Mouse (Mus musculus): ENCODE measurements at regions not wholly inside any gene's neighbourhood (a gene's known extent, or its start where the extent isn't known, plus 50 kb on each side); places are given as distances from the start of the nearest gene placed in this dataset.
A peak's percentile ranks its signal among the peaks of the same experiment; 100 is the strongest.
"Not testable (repeated sequence)": the region's sequence is repeated elsewhere in the genome, so short reads cannot be mapped to it uniquely, and the experiment has no call there.

DNA sequence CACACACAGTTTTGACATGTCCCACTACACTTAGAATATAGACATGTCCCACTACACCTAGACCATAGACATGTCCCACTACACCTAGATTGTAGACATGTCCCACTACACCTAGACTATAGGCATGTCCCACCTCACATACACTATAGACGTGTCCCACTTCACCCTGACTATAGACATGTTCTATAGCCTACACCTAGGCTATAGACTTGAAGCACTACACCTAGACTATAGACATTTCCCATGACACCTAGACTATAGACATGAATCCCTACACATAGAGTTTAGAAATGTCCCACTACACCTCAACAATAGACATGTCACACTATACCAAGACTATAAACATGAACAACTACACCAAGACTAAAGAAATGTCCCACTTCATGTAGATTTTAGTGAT is 2580.9 kb downstream of the Gm37988 start:
- Histone ChIP-seq H3K4me1 (replicated peaks; ENCODE audit: control insufficient read depth, insufficient read depth, low read length) (no peaks in the 10 kb centered on the region), H3K27ac (ENCODE audit: low read depth, low read length) (no peak overlapping the region), H3K27me3 (replicated peaks; ENCODE audit: control insufficient read depth, insufficient read depth, low read length) (no peaks in the 10 kb centered on the region), H3K4me3 (ENCODE audit: low read depth, low read length) (no peak overlapping the region), H3K9me3 (ENCODE audit: control insufficient read depth, low read length) (no peaks in the 10 kb centered on the region), H3K36me3 (ENCODE audit: control insufficient read depth, insufficient read depth, low read length) (no peaks in the 10 kb centered on the region), H3K9ac (ENCODE audit: low read depth, low read length) (no peak overlapping the region), H3K4me2 (no peak overlapping the region)
- DNase-seq (ENCODE audit: low spot score) (no peak), ATAC-seq (replicated peaks; ENCODE audit: low FRiP score) (no peak)
- WGBS = 79% methylated on average over 1 of the region's 1 CpGs

DNA sequence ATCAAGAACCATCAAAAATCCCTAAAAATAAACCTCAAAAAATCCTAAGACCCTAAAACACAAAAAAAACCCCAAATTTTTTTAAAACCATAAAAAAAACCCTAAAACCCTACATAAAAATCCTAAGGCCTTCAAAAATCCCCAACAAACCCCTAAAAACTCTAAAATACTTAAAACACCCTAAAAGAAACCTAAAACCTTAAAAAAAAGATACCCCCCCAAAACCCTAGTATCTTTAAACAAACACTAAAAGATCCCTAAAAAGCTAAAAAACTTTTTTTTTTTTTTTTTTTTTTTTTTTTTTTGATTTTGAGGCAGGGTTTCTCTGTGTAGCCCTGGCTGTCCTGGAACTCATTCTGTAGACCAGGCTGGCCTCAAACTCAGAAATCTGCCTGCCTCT is 2585.8 kb downstream of the Gm37988 start:
- H3K4me1 ChIP-seq (replicated peaks; ENCODE audit: control insufficient read depth, insufficient read depth, low read length) = no peaks in the 10 kb centered on the region
- no peak overlapping the region for H3K9ac ChIP-seq (ENCODE audit: low read depth, low read length)
- no peaks in the 10 kb centered on the region for H3K36me3 ChIP-seq (ENCODE audit: control insufficient read depth, insufficient read depth, low read length)
- no peak overlapping the region for H3K4me3 ChIP-seq (ENCODE audit: low read depth, low read length)
- no peak overlapping the region for H3K4me2 ChIP-seq
- DNase-seq (ENCODE audit: low spot score) = no peak
- H3K27me3 ChIP-seq (replicated peaks; ENCODE audit: control insufficient read depth, insufficient read depth, low read length) = no peaks in the 10 kb centered on the region
- H3K27ac ChIP-seq (ENCODE audit: low read depth, low read length) = no peak overlapping the region
- no peaks in the 10 kb centered on the region for H3K9me3 ChIP-seq (ENCODE audit: control insufficient read depth, low read length)
- ATAC-seq (replicated peaks; ENCODE audit: low FRiP score) = no peak

DNA sequence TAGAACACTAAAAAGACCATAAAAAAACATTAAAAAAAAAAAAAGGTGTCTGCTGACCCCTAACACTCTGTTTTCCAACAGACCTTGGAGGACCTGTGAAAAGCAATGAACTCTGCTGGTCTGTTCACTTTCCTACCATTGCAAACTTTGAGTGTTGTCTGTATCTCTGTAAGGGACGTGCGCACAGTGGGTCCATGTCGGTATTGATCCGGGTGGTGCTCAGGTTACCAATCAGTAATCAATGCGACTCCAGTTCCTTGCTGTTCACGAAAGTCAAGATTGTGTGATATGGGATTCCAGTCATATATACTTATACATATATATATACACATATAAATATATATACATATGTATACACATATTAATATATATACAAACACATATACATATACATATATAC is 2586.5 kb downstream of the Gm37988 start:
- no peak for DNase-seq (ENCODE audit: low spot score)
- H3K4me2 ChIP-seq = no peak overlapping the region
- no peak overlapping the region for H3K4me3 ChIP-seq (ENCODE audit: low read depth, low read length)
- H3K9me3 ChIP-seq (ENCODE audit: control insufficient read depth, low read length) = no peaks in the 10 kb centered on the region
- no peak overlapping the region for H3K27ac ChIP-seq (ENCODE audit: low read depth, low read length)
- H3K36me3 ChIP-seq (ENCODE audit: control insufficient read depth, insufficient read depth, low read length) = no peaks in the 10 kb centered on the region
- no peak overlapping the region for H3K9ac ChIP-seq (ENCODE audit: low read depth, low read length)
- ATAC-seq (replicated peaks; ENCODE audit: low FRiP score) = no peak
- H3K4me1 ChIP-seq (replicated peaks; ENCODE audit: control insufficient read depth, insufficient read depth, low read length) = no peaks in the 10 kb centered on the region
- H3K27me3 ChIP-seq (replicated peaks; ENCODE audit: control insufficient read depth, insufficient read depth, low read length) = no peaks in the 10 kb centered on the region
- 91% methylated on average over 6 of the region's 6 CpGs for WGBS

DNA sequence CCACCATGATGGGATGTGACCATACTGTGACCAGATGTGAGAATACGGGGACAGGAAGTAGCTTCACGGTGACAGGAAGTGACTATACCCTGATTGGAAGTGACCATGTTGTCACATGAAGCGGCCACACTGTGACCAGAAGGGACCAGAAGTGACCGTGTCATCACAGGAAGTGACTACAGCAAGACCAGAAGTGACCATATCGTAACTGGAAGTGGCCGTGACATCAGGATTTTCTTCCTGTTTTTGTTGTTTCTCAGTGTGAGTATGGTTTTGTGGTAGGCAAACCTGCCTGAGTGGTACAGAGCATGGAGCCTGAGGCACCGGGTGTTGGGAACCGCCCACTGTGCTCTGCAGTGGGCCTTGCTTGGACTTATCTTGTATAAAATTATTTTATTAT is 2587.8 kb downstream of the Gm37988 start:
- ATAC-seq (replicated peaks; ENCODE audit: low FRiP score) (no peak), DNase-seq (ENCODE audit: low spot score) (no peak)
- H3K4me2 ChIP-seq = no peak overlapping the region
- H3K27ac ChIP-seq (ENCODE audit: low read depth, low read length) = no peak overlapping the region
- H3K4me1 ChIP-seq (replicated peaks; ENCODE audit: control insufficient read depth, insufficient read depth, low read length) = no peaks in the 10 kb centered on the region
- H3K4me3 ChIP-seq (ENCODE audit: low read depth, low read length) = no peak overlapping the region
- no peaks in the 10 kb centered on the region for H3K36me3 ChIP-seq (ENCODE audit: control insufficient read depth, insufficient read depth, low read length)
- H3K27me3 ChIP-seq (replicated peaks; ENCODE audit: control insufficient read depth, insufficient read depth, low read length) = no peaks in the 10 kb centered on the region
- H3K9ac ChIP-seq (ENCODE audit: low read depth, low read length) = no peak overlapping the region
- 77% methylated on average over 8 of the region's 8 CpGs for WGBS
- H3K9me3 ChIP-seq (ENCODE audit: control insufficient read depth, low read length) = no peaks in the 10 kb centered on the region

DNA sequence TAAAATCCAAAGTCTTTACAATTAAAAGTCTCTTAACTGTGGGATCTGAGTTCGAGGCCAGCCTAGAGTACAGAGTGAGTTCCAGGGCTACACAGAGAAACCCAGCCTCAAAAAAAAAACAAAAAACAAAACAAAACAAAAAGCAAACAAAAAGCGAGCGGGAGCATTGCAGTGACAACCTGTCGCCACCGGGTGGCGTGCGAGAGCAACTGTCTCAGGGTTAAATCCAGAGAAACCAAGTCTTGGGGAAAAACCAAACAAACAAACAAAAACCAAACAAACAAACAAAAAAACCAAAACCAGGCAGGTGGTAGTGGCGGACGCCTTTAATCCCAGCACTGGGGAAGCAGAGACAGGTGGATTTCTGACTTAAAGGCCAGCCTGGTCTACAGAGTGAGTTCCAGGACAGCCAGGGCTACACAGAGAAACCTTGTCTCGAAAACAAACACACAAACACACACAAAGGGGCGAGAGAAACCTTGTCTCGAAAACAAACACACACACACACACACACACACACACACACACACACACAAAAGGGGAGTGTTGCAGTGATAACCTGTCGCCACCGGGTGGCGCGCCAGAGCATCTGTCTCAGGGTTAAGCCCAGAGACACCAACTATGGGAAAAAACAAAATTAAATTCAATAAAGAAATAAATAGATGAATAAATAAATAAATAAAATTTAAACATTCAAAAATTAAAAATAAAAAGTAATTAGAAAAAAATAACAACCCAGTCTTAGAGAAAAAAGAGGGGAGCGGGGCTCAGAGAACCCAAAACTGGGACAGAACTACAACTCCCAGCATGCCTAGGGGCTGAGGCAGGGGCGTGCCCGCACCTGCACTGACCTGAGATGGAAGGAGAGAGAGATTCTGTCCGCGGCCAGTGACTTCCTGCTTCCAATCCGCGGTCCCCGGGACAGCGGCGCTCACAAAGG is 2589.4 kb downstream of the Gm37988 start:
- peak overlapping the region; percentile 70 for H3K4me2 ChIP-seq
- 7% methylated on average over 26 of the region's 26 CpGs for WGBS
- peak overlapping the region; percentile 55 for H3K4me3 ChIP-seq (ENCODE audit: low read depth, low read length)
- H3K9ac ChIP-seq (ENCODE audit: low read depth, low read length) = peak overlapping the region; percentile 72
- H3K27me3 ChIP-seq (replicated peaks; ENCODE audit: control insufficient read depth, insufficient read depth, low read length) = no peaks in the 10 kb centered on the region
- no peaks in the 10 kb centered on the region for H3K9me3 ChIP-seq (ENCODE audit: control insufficient read depth, low read length)
- H3K4me1 ChIP-seq (replicated peaks; ENCODE audit: control insufficient read depth, insufficient read depth, low read length) = no peaks in the 10 kb centered on the region
- H3K36me3 ChIP-seq (ENCODE audit: control insufficient read depth, insufficient read depth, low read length) = no peaks in the 10 kb centered on the region
- DNase-seq (ENCODE audit: low spot score) (peak; percentile 48), ATAC-seq (replicated peaks; ENCODE audit: low FRiP score) (peak; percentile 88)
- H3K27ac ChIP-seq (ENCODE audit: low read depth, low read length) = no peak overlapping the region

DNA sequence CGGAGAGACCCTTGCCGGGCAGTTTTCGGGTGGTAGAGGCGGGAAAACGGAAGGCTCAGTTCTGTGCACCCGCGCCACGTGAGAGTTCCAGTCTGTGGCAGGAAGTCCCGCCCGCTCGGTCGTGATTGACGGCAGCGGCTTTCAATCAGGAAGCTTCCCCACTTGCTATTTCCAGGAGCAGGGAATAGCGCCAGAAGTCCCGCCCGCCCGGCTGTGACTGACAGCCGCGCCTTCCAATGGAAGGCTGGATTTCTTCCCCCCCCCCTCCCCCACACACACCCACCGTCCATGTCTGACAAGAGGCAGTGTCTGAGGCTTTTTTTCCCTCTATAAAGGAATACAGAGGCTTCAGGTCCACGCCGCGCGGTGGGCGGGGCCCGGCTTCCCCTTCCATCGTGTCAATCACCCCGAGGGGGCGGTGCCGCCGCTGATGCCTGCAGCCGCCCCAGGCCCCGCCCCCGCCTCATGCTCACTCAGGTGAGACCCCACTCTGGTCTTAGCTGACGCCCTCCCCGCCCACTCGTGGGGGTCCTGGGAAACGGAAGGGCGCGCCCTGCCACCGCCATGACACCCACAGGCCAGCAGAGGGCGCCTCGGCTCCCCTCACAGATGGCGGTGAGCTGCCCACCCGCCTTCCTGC is 2590.2 kb downstream of the Gm37988 start:
- Histone ChIP-seq H3K4me2 (peak overlapping the region; percentile 81), H3K27me3 (replicated peaks; ENCODE audit: control insufficient read depth, insufficient read depth, low read length) (no peaks in the 10 kb centered on the region), H3K9me3 (ENCODE audit: control insufficient read depth, low read length) (no peaks in the 10 kb centered on the region), H3K4me1 (replicated peaks; ENCODE audit: control insufficient read depth, insufficient read depth, low read length) (no peaks in the 10 kb centered on the region), H3K36me3 (ENCODE audit: control insufficient read depth, insufficient read depth, low read length) (no peaks in the 10 kb centered on the region), H3K9ac (ENCODE audit: low read depth, low read length) (peak overlapping the region; percentile 72), H3K27ac (ENCODE audit: low read depth, low read length) (no peak overlapping the region), H3K4me3 (ENCODE audit: low read depth, low read length) (peak overlapping the region; percentile 55)
- ATAC-seq (replicated peaks; ENCODE audit: low FRiP score) (peak; percentile 95), DNase-seq (ENCODE audit: low spot score) (peak; percentile 99)
- 0% methylated on average over 43 of the region's 46 CpGs for WGBS

DNA sequence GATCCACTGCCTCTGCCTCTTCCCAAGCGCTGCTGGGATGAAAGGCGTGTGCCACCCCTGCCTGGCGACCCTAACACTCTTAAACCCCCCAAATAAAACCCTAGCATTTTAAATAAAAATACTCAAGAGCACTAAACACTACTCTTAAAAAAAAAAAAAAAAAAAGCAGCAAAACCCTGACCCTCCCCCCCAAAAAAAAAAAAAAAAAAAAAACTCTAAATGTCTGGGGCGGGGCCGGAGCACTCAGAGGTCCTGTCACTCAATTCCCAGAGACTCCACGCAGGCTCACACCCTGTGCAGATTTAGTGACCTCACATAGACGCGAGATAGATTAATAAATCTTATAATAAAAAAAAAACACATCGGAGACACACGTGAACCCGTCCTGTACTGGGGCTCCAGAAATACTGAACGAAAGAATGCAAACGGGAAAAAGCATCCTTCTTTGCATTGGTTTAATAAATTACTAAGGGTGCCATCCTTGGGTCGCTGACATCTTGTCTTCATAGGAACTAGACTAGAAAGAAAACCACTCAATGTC is 2591.1 kb downstream of the Gm37988 start:
- H3K36me3 ChIP-seq (ENCODE audit: control insufficient read depth, insufficient read depth, low read length) = no peaks in the 10 kb centered on the region
- H3K4me1 ChIP-seq (replicated peaks; ENCODE audit: control insufficient read depth, insufficient read depth, low read length) = no peaks in the 10 kb centered on the region
- no peaks in the 10 kb centered on the region for H3K27me3 ChIP-seq (replicated peaks; ENCODE audit: control insufficient read depth, insufficient read depth, low read length)
- no peak overlapping the region for H3K27ac ChIP-seq (ENCODE audit: low read depth, low read length)
- peak overlapping the region; percentile 81 for H3K4me2 ChIP-seq
- ATAC-seq (replicated peaks; ENCODE audit: low FRiP score) (no peak), DNase-seq (ENCODE audit: low spot score) (no peak)
- peak overlapping the region; percentile 63 for H3K9ac ChIP-seq (ENCODE audit: low read depth, low read length)
- no peaks in the 10 kb centered on the region for H3K9me3 ChIP-seq (ENCODE audit: control insufficient read depth, low read length)
- WGBS = 53% methylated on average over 14 of the region's 14 CpGs
- H3K4me3 ChIP-seq (ENCODE audit: low read depth, low read length) = peak overlapping the region; percentile 55

DNA sequence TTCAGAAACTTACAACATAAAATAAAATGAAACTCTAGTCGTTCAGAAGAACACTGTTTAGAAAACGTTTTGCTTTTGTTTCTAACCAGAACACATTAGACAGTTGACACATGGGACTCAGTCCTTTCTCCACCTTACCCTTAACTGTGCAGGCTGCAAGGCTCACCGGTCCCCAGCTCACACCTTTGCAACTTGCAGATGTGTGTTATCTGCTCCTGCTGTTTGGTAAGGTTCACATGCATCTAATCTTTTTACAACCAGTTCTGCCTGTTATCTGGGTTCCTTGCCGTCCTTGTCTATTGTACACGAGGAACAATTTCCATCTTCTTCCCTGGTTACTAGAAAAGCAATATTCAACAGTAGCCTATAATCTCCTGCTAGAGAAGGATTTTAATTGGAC is 2598.0 kb downstream of the Gm37988 start:
- 45% methylated on average over 5 of the region's 5 CpGs for WGBS
- DNase-seq (ENCODE audit: low spot score) = not testable (repeated sequence)
- peak; percentile 77 for ATAC-seq (replicated peaks; ENCODE audit: low FRiP score)

More for the DNA sequence above, 2598.0 kb downstream of the Gm37988 start:
- not testable (repeated sequence) for H3K27me3 ChIP-seq (replicated peaks; ENCODE audit: control insufficient read depth, insufficient read depth, low read length); H3K9ac ChIP-seq (ENCODE audit: low read depth, low read length); H3K9me3 ChIP-seq (ENCODE audit: control insufficient read depth, low read length); H3K4me1 ChIP-seq (replicated peaks; ENCODE audit: control insufficient read depth, insufficient read depth, low read length); H3K4me2 ChIP-seq; H3K27ac ChIP-seq (ENCODE audit: low read depth, low read length); H3K36me3 ChIP-seq (ENCODE audit: control insufficient read depth, insufficient read depth, low read length); H3K4me3 ChIP-seq (ENCODE audit: low read depth, low read length)

All from liver, embryonic 11.5 days (tissue).